Mouse (Mus musculus): ENCODE results near the gene Armc2. TPM values are rescaled to one million over a fixed set of nuclear protein-coding genes. Genes with fewer than 3 reads are reported as not detected.

Gene Armc2
- polyA plus RNA-seq (2015; fragmentation: Nextera tagmentation; extraction: Ambion mirVana), result 3.6 and 4.2 TPM in 2 replicates

GRCm38 (mm10) chr10:42018016-42018949 is at the start of gene Armc2:
Armc2 (minus strand) TSS chr10:42018442.
- no peaks in the 10 kb centered on the region for H3K36me3 ChIP-seq
- H3K27ac ChIP-seq, result no peak within 1 kb of the TSS
- peak within 1 kb of the TSS; percentile 71 for H3K9ac ChIP-seq
- peak within 1 kb of the TSS; percentile 85 for H3K4me2 ChIP-seq
- WGBS, result 2% methylated on average over 58 of the region's 58 CpGs
- H3K27me3 ChIP-seq, result peaks cover 7% of the 10 kb centered on the region; the same call in 1 of the 2 replicates
- H3K4me3 ChIP-seq, result peak within 1 kb of the TSS; percentile 62
- peak; percentile 94 for ATAC-seq (ENCODE audit: insufficient number of reproducible peaks, insufficient read depth, low FRiP score, low TSS enrichment, low read depth)
- H3K9me3 ChIP-seq, result no peaks in the 10 kb centered on the region
- H3K4me1 ChIP-seq, result peaks cover 8% of the 10 kb centered on the region

- 71% methylated on average over 5 of the region's 5 CpGs for WGBS
Measured at GRCm38 (mm10) chr10:42064446-42064845, 46.2 kb upstream of the Armc2 start.

GRCm38 (mm10) chr10:42059522-42059921 is 41.3 kb upstream of the Armc2 start:
- H3K27ac ChIP-seq, result no peak overlapping the region
- H3K4me2 ChIP-seq, result no peak overlapping the region
- no peak for ATAC-seq (ENCODE audit: insufficient number of reproducible peaks, insufficient read depth, low FRiP score, low TSS enrichment, low read depth)
- H3K27me3 ChIP-seq, result no peaks in the 10 kb centered on the region
- H3K9ac ChIP-seq, result no peak overlapping the region
- H3K4me3 ChIP-seq, result no peak overlapping the region
- H3K36me3 ChIP-seq, result no peaks in the 10 kb centered on the region
- H3K9me3 ChIP-seq, result no peaks in the 10 kb centered on the region
- WGBS, result 98% methylated on average over 8 of the region's 8 CpGs
- H3K4me1 ChIP-seq, result peaks cover 9% of the 10 kb centered on the region

More at GRCm38 (mm10) chr10:42064446-42064845, 46.2 kb upstream of the Armc2 start:
- Histone ChIP-seq H3K4me1 (no peaks in the 10 kb centered on the region), H3K4me2 (no peak overlapping the region), H3K27me3 (no peaks in the 10 kb centered on the region), H3K9ac (no peak overlapping the region), H3K27ac (no peak overlapping the region), H3K9me3 (no peaks in the 10 kb centered on the region), H3K4me3 (no peak overlapping the region), H3K36me3 (no peaks in the 10 kb centered on the region)
- ATAC-seq (ENCODE audit: insufficient number of reproducible peaks, insufficient read depth, low FRiP score, low TSS enrichment, low read depth), result no peak

- no peak for ATAC-seq (ENCODE audit: insufficient number of reproducible peaks, insufficient read depth, low FRiP score, low TSS enrichment, low read depth)
- no peak overlapping the region for H3K4me2 ChIP-seq
- no peak overlapping the region for H3K9ac ChIP-seq
- H3K27ac ChIP-seq, result no peak overlapping the region
- no peaks in the 10 kb centered on the region for H3K36me3 ChIP-seq
- WGBS, result 72% methylated on average over 12 of the region's 12 CpGs
- H3K27me3 ChIP-seq, result no peaks in the 10 kb centered on the region
- H3K9me3 ChIP-seq, result no peaks in the 10 kb centered on the region
- peaks cover 9% of the 10 kb centered on the region for H3K4me1 ChIP-seq
- no peak overlapping the region for H3K4me3 ChIP-seq
Measured at GRCm38 (mm10) chr10:42057746-42058145, 39.5 kb upstream of the Armc2 start.

- H3K4me3 ChIP-seq, result no peak overlapping the region
- H3K9me3 ChIP-seq, result no peaks in the 10 kb centered on the region
- H3K9ac ChIP-seq, result no peak overlapping the region
- peaks cover 9% of the 10 kb centered on the region for H3K4me1 ChIP-seq
- no peak overlapping the region for H3K4me2 ChIP-seq
- no peaks in the 10 kb centered on the region for H3K27me3 ChIP-seq
- WGBS, result 61% methylated on average over 11 of the region's 11 CpGs
- ATAC-seq (ENCODE audit: insufficient number of reproducible peaks, insufficient read depth, low FRiP score, low TSS enrichment, low read depth), result no peak
- H3K27ac ChIP-seq, result no peak overlapping the region
- no peaks in the 10 kb centered on the region for H3K36me3 ChIP-seq
Measured at GRCm38 (mm10) chr10:42057231-42057601, 39.0 kb upstream of the Armc2 start.

- H3K36me3 ChIP-seq, result no peaks in the 10 kb centered on the region
- ATAC-seq (ENCODE audit: insufficient number of reproducible peaks, insufficient read depth, low FRiP score, low TSS enrichment, low read depth), result no peak
- no peak overlapping the region for H3K4me2 ChIP-seq
Measured at GRCm38 (mm10) chr10:42056486-42057230, 38.4 kb upstream of the Armc2 start.

GRCm38 (mm10) chr10:42055224-42056165 is 37.3 kb upstream of the Armc2 start:
- WGBS, result 63% methylated on average over 28 of the region's 29 CpGs
- H3K9me3 ChIP-seq, result no peaks in the 10 kb centered on the region
- H3K4me1 ChIP-seq, result peaks cover 9% of the 10 kb centered on the region
- H3K4me2 ChIP-seq, result 0 out of 2 replicates have a peak overlapping the region, but pooled peaks have one; percentile 16
- no peak for ATAC-seq (ENCODE audit: insufficient number of reproducible peaks, insufficient read depth, low FRiP score, low TSS enrichment, low read depth)
- no peak overlapping the region for H3K4me3 ChIP-seq
- H3K9ac ChIP-seq, result no peak overlapping the region
- H3K27me3 ChIP-seq, result no peaks in the 10 kb centered on the region
- no peak overlapping the region for H3K27ac ChIP-seq
- no peaks in the 10 kb centered on the region for H3K36me3 ChIP-seq

More at GRCm38 (mm10) chr10:42056486-42057230, 38.4 kb upstream of the Armc2 start:
- H3K4me3 ChIP-seq, result no peak overlapping the region
- H3K9me3 ChIP-seq, result no peaks in the 10 kb centered on the region
- peaks cover 9% of the 10 kb centered on the region for H3K4me1 ChIP-seq
- no peaks in the 10 kb centered on the region for H3K27me3 ChIP-seq
- no peak overlapping the region for H3K9ac ChIP-seq
- WGBS, result 82% methylated on average over 18 of the region's 18 CpGs
- H3K27ac ChIP-seq, result no peak overlapping the region

- no peak overlapping the region for H3K27ac ChIP-seq
- H3K36me3 ChIP-seq, result no peaks in the 10 kb centered on the region
- ATAC-seq (ENCODE audit: insufficient number of reproducible peaks, insufficient read depth, low FRiP score, low TSS enrichment, low read depth), result no peak
- H3K9ac ChIP-seq, result no peak overlapping the region
- 79% methylated on average over 6 of the region's 6 CpGs for WGBS
- H3K4me2 ChIP-seq, result no peak overlapping the region
- H3K4me1 ChIP-seq, result no peaks in the 10 kb centered on the region
- H3K27me3 ChIP-seq, result no peaks in the 10 kb centered on the region
- H3K9me3 ChIP-seq, result no peaks in the 10 kb centered on the region
- H3K4me3 ChIP-seq, result no peak overlapping the region
Measured at GRCm38 (mm10) chr10:42051069-42051468, 32.8 kb upstream of the Armc2 start.

- WGBS, result 85% methylated on average over 8 of the region's 8 CpGs
- H3K36me3 ChIP-seq, result no peaks in the 10 kb centered on the region
- H3K4me2 ChIP-seq, result no peak overlapping the region
Measured at GRCm38 (mm10) chr10:42048648-42049047, 30.4 kb upstream of the Armc2 start.

GRCm38 (mm10) chr10:42044574-42044973 is 26.3 kb upstream of the Armc2 start:
- no peak for ATAC-seq (ENCODE audit: insufficient number of reproducible peaks, insufficient read depth, low FRiP score, low TSS enrichment, low read depth)

More at GRCm38 (mm10) chr10:42048648-42049047, 30.4 kb upstream of the Armc2 start:
- H3K9me3 ChIP-seq, result no peaks in the 10 kb centered on the region
- H3K9ac ChIP-seq, result no peak overlapping the region
- no peak for ATAC-seq (ENCODE audit: insufficient number of reproducible peaks, insufficient read depth, low FRiP score, low TSS enrichment, low read depth)
- no peaks in the 10 kb centered on the region for H3K27me3 ChIP-seq
- H3K4me1 ChIP-seq, result peaks cover under 1% of the 10 kb centered on the region; the same call in 1 of the 2 replicates
- H3K27ac ChIP-seq, result no peak overlapping the region
- no peak overlapping the region for H3K4me3 ChIP-seq

GRCm38 (mm10) chr10:42043307-42043706 is 25.1 kb upstream of the Armc2 start:
- Histone ChIP-seq H3K4me2 (no peak overlapping the region), H3K9me3 (no peaks in the 10 kb centered on the region), H3K4me3 (no peak overlapping the region), H3K36me3 (no peaks in the 10 kb centered on the region), H3K4me1 (peaks cover 25% of the 10 kb centered on the region), H3K27ac (peak overlapping the region; percentile 11; the same call in 1 of the 2 replicates), H3K27me3 (no peaks in the 10 kb centered on the region), H3K9ac (no peak overlapping the region)
- 79% methylated on average over 3 of the region's 3 CpGs for WGBS
- ATAC-seq (ENCODE audit: insufficient number of reproducible peaks, insufficient read depth, low FRiP score, low TSS enrichment, low read depth), result no peak

More at GRCm38 (mm10) chr10:42044574-42044973, 26.3 kb upstream of the Armc2 start:
- H3K4me1 ChIP-seq, result peaks cover 21% of the 10 kb centered on the region
- H3K4me2 ChIP-seq, result no peak overlapping the region
- H3K9me3 ChIP-seq, result no peaks in the 10 kb centered on the region
- no peak overlapping the region for H3K27ac ChIP-seq
- no peaks in the 10 kb centered on the region for H3K36me3 ChIP-seq
- no peak overlapping the region for H3K9ac ChIP-seq
- 87% methylated on average over 10 of the region's 10 CpGs for WGBS
- H3K27me3 ChIP-seq, result no peaks in the 10 kb centered on the region
- H3K4me3 ChIP-seq, result no peak overlapping the region

Measured in embryonic facial prominence, embryonic 13.5 days (tissue).